Comparison of ENCODE assay signal across 27 mouse cellular contexts in genomic region chr13:114227046-114227445, GRCm38 (mm10).
"Had no signal": no experiment of that assay in that cellular context is flagged by ENCODE, and none has a peak within 500 bp of the region (broad histone marks: within the 10 kb centered on the region; RNA-seq: fewer than 3 reads in every experiment).

No protein-coding gene starts in this region.

- H3K27ac ChIP-seq: embryonic facial prominence, embryonic 10.5 days; embryonic facial prominence, embryonic 12.5 days; embryonic facial prominence, embryonic 13.5 days; embryonic facial prominence, embryonic 15.5 days; forebrain, embryonic 10.5 days; forebrain, embryonic 12.5 days; forebrain, embryonic 13.5 days; forebrain, embryonic 15.5 days; gastrocnemius, adult 2 months; heart, adult 2 months had no signal

- H3K9me3 ChIP-seq: embryonic facial prominence, embryonic 10.5 days; embryonic facial prominence, embryonic 12.5 days; embryonic facial prominence, embryonic 13.5 days; embryonic facial prominence, embryonic 15.5 days; forebrain, embryonic 10.5 days; forebrain, embryonic 12.5 days; forebrain, embryonic 13.5 days; forebrain, embryonic 15.5 days had no signal

- ATAC-seq: forebrain, embryonic 13.5 days; forebrain, embryonic 14.5 days; forebrain, embryonic 15.5 days; forebrain, embryonic 16.5 days; forebrain, postnatal 0 days had no signal

- H3K9ac ChIP-seq: embryonic facial prominence, embryonic 12.5 days; embryonic facial prominence, embryonic 13.5 days; embryonic facial prominence, embryonic 15.5 days; forebrain, embryonic 12.5 days; forebrain, embryonic 13.5 days; forebrain, embryonic 15.5 days; forebrain, postnatal 0 days had no signal

- H3K27me3 ChIP-seq: embryonic facial prominence, embryonic 12.5 days; embryonic facial prominence, embryonic 13.5 days; embryonic facial prominence, embryonic 15.5 days; forebrain, embryonic 12.5 days; forebrain, embryonic 13.5 days; forebrain, embryonic 15.5 days had no signal

- H3K4me2 ChIP-seq: embryonic facial prominence, embryonic 12.5 days; embryonic facial prominence, embryonic 13.5 days; embryonic facial prominence, embryonic 15.5 days; forebrain, embryonic 12.5 days; forebrain, embryonic 13.5 days; forebrain, embryonic 15.5 days had no signal

- H3K4me1 ChIP-seq: embryonic facial prominence, embryonic 12.5 days; embryonic facial prominence, embryonic 13.5 days; embryonic facial prominence, embryonic 15.5 days; forebrain, embryonic 13.5 days; forebrain, embryonic 15.5 days had no signal

- H3K36me3 ChIP-seq: embryonic facial prominence, embryonic 10.5 days; embryonic facial prominence, embryonic 12.5 days; embryonic facial prominence, embryonic 13.5 days; embryonic facial prominence, embryonic 15.5 days; forebrain, embryonic 10.5 days; forebrain, embryonic 12.5 days; forebrain, embryonic 15.5 days had no signal

- DNase-seq: cerebellum, adult 2 months; cerebellum, adult 8-10 months; cerebellum, adult 9-10 months; cerebellum, adult 9-11 months; cerebellum, postnatal 10 days; cerebellum, postnatal 14 days; cerebellum, postnatal 25 days; cerebellum, postnatal 36 days; forebrain, postnatal 0 days; gastrocnemius, adult 2 months; gastrocnemius, postnatal 10 days; gastrocnemius, postnatal 14 days; gastrocnemius, postnatal 25 days; gastrocnemius, postnatal 36 days; heart, adult 18-20 months; heart, adult 2 months had no signal

- H3K4me3 ChIP-seq: embryonic facial prominence, embryonic 10.5 days; embryonic facial prominence, embryonic 12.5 days; embryonic facial prominence, embryonic 13.5 days; embryonic facial prominence, embryonic 15.5 days; erythroblast, embryonic 14.5 days; forebrain, embryonic 10.5 days; forebrain, embryonic 12.5 days; forebrain, embryonic 13.5 days; forebrain, embryonic 15.5 days; gastrocnemius, adult 2 months; heart, adult 2 months had no signal
